Mouse (Mus musculus) hindbrain, embryonic 12.5 days (tissue): ENCODE measurements around the gene Gm49711. TPM values are rescaled to one million over a fixed set of nuclear protein-coding genes. Genes with fewer than 3 reads are reported as not detected.
A peak's percentile ranks its signal among the peaks of the same experiment; 100 is the strongest.
"Not testable (repeated sequence)": the region's sequence is repeated elsewhere in the genome, so short reads cannot be mapped to it uniquely, and the experiment has no call there.

Experiments used
- ATAC-seq: fragments of 200-750 bp; cut with Nextera tagmentation; 2 replicates; pipeline ENCODE4 v1.8.0; 2017; ENCODE audit warnings: moderate TSS enrichment; ENCODE audit not compliant: low FRiP score
- H3K27ac ChIP-seq: fragments of 300-500 bp; sonication (generic); 2 replicates; pipeline ENCODE4 v1.5.1; 2016; ENCODE audit warnings: mild to moderate bottlenecking
- H3K27me3 ChIP-seq: fragments of 300-500 bp; sonication (generic); 2 replicates; pipeline ENCODE4 v1.6.1; 2016; ENCODE audit warnings: mild to moderate bottlenecking
- H3K36me3 ChIP-seq: fragments of 300-500 bp; sonication (generic); 2 replicates; pipeline ENCODE4 v1.6.1; 2016; ENCODE audit warnings: mild to moderate bottlenecking
- H3K4me1 ChIP-seq: fragments of 300-500 bp; sonication (generic); 2 replicates; pipeline ENCODE4 v1.6.1; 2016
- H3K4me2 ChIP-seq: fragments of 300-500 bp; sonication (generic); replicated peaks from 2 replicates; pipeline ENCODE4 v1.6.1; 2016; ENCODE audit warnings: mild to moderate bottlenecking
- H3K4me3 ChIP-seq: fragments of 300-500 bp; sonication (generic); 2 replicates; pipeline ENCODE4 v1.5.1; 2016; ENCODE audit warnings: mild to moderate bottlenecking
- H3K9ac ChIP-seq: fragments of 300-500 bp; sonication (generic); 2 replicates; pipeline ENCODE4 v1.6.1; 2016; ENCODE audit warnings: mild to moderate bottlenecking, moderate library complexity
- H3K9me3 ChIP-seq: fragments of 300-500 bp; sonication (generic); replicated peaks from 2 replicates; pipeline ENCODE4 v1.6.1; 2016; ENCODE audit warnings: mild to moderate bottlenecking
- WGBS: fragments of 180-500 bp; shearing (Covaris S2); methylation state at CpG from one replicate; pipeline ENCODE4 v1.1.7; 2016; 5-methylcytosine and 5-hydroxymethylcytosine counted together
- polyA plus RNA-seq: library from polyadenylated mRNA; unstranded; fragments of >200 nt; fragmentation: Nextera tagmentation; extraction: Ambion mirVana; gene quantifications from 2 replicates; pipeline ENCODE4 v1.2.1, GENCODE M21; 2016

The Gm49711 gene
- polyA plus RNA-seq, 1 experiment from 2014 or later, result 0.26 TPM

DNA sequence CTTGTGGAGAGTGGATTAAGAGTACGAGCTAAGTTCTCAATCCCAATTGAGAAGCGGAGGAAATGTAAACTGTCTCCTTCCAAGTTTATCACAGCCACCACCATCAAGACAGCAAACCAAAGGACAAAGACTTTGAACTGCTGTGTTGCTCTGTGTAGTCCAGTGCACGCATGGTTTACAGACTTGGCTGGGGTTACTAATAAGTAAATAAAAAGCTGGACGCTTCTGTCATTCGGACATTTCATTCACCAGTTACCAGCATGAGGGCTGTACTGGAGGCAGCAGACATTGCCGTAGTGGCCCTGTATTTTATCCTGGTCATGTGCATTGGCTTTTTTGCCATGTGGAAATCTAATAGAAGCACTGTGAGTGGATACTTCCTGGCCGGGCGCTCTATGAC is 18.7 kb downstream of the Gm49711 start:
- peaks cover 25% of the 10 kb centered on the region for H3K36me3 ChIP-seq
- H3K27ac ChIP-seq, result no peak overlapping the region
- H3K9me3 ChIP-seq, result no peaks in the 10 kb centered on the region
- H3K27me3 ChIP-seq, result no peaks in the 10 kb centered on the region
- ATAC-seq, result no peak
- no peak overlapping the region for H3K4me3 ChIP-seq
- 97% methylated on average over 8 of the region's 8 CpGs for WGBS
- H3K4me2 ChIP-seq, result no peak overlapping the region
- H3K4me1 ChIP-seq, result peaks cover 2% of the 10 kb centered on the region; the same call in 1 of the 2 replicates
- H3K9ac ChIP-seq, result no peak overlapping the region

DNA sequence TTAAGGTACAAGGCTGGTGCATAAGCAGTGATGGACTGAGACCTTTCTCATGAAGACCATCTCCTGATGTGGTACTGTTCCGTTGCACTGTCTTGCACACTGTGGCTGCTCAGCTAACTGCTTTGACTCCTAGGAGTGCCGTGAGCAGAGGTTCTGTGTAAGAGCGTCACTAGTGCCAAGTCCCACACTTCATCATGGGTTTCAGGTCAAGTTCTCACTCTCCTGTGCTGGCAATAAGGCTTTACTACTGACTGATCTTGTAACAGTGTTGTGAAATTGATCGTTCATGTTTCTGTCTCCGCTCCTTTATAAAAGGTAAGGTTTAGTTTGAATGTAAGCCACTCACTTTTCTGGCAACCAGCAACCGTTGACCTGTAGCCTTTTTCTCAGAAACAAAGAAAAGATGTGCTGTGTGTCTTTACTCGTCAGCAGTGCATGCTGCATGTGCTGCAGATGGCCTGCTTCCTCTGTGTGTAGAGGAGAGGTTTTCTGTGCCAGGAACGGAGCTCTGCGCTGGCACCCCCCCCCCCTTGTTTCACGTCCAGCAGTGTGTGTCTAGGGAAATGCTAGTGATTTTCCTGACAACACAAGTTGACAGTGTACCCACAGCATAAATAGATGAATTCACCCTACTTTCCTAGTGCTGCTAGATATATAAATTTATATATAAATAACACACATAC is 25.8 kb downstream of the Gm49711 start:
- no peaks in the 10 kb centered on the region for H3K27me3 ChIP-seq
- no peaks in the 10 kb centered on the region for H3K9me3 ChIP-seq
- no peak overlapping the region for H3K4me2 ChIP-seq
- no peak overlapping the region for H3K27ac ChIP-seq
- WGBS, result 83% methylated on average over 10 of the region's 10 CpGs
- H3K4me3 ChIP-seq, result no peak overlapping the region
- peaks cover 16% of the 10 kb centered on the region for H3K36me3 ChIP-seq
- H3K9ac ChIP-seq, result no peak overlapping the region
- peaks cover 3% of the 10 kb centered on the region; the same call in 1 of the 2 replicates for H3K4me1 ChIP-seq
- ATAC-seq, result no peak

DNA sequence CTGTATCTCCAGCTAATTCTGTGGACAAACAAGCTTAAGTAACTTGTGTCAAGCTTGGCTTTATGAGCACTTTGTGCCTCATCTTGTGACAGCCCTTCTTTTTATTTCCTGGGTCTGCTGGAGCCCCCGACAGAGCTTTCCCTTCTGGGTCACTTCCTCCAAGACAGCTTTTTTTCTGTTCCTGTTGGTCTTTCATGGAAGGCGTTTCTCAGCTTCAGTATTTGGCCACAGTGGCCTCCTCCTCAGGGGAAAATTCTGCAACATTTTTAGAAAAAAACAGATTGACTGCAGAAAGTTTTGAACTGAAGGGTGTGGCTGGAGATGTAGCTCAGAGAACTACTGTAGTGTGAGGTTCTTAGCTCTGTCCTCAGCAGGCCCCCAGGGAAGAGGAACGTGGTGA is 31.1 kb downstream of the Gm49711 start:
- H3K4me1 ChIP-seq, result peaks cover 7% of the 10 kb centered on the region; the same call in 1 of the 2 replicates
- no peak overlapping the region for H3K9ac ChIP-seq
- no peak overlapping the region for H3K4me2 ChIP-seq
- no peak for ATAC-seq
- no peak overlapping the region for H3K27ac ChIP-seq
- H3K36me3 ChIP-seq, result no peaks in the 10 kb centered on the region
- WGBS, result 55% methylated on average over 3 of the region's 3 CpGs
- no peaks in the 10 kb centered on the region for H3K9me3 ChIP-seq
- H3K4me3 ChIP-seq, result no peak overlapping the region
- H3K27me3 ChIP-seq, result no peaks in the 10 kb centered on the region

DNA sequence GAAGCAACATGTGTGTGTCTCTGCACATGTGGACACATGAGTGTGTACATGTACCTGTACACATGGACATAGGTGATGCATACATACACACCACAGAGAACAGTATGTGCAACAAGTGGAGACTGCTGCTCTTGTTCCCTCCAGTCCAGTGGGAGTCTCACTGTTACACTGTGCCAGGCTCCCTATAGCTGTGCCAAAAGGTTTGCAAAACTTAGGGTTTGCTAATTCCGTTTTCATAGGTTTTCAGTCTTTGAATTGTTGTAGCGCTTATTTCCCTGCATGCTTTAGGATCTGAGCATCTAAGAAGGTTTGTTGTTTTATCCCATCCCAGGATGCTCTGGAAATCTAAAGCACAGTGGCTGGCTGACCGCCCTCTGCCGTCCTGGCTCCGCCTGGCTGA is 33.8 kb downstream of the Gm49711 start:
- ATAC-seq, result no peak
- WGBS, result 79% methylated on average over 5 of the region's 5 CpGs
- H3K4me1 ChIP-seq, result peaks cover 5% of the 10 kb centered on the region; the same call in 1 of the 2 replicates

DNA sequence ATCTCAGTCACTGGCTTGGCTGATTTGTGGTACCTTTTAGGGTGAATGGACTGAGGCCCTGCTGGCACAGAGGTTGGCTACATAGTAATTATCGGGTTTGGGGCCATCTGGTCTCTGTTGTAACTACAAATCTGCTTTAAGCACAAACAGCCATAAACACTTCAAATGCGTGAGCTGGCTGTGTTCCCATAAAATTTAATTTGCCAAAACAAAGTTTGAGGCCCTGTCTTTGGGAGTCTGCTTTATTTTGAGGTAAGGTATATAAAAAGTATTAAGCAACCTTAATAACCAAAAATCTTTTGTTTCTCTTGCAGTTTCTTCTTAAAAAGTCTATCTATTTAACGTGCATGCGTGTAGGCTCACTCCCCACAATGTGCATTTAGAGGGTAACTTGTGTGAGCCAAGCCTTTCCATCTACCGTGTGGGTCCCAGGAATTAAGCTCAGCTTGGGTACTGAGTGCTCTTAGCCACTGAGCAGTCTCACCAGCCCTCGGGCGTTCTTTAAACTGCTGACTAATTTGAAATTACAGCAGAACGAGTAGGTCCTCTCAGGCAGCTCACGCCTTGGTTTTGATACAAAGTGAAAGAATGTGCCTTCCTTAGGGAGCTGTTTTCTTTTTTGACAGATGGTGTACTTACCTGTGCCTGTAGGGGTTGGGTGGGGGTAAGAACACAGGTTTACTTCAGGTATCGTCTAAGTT is 40.4 kb downstream of the Gm49711 start:
- Histone ChIP-seq H3K4me1 (peaks cover 9% of the 10 kb centered on the region), H3K9me3 (no peaks in the 10 kb centered on the region), H3K36me3 (peaks cover 6% of the 10 kb centered on the region), H3K27me3 (no peaks in the 10 kb centered on the region), H3K9ac (no peak overlapping the region), H3K27ac (no peak overlapping the region), H3K4me3 (no peak overlapping the region), H3K4me2 (no peak overlapping the region)
- no peak for ATAC-seq
- WGBS, result 86% methylated on average over 10 of the region's 10 CpGs

More for the DNA sequence above, 33.8 kb downstream of the Gm49711 start:
- no peaks in the 10 kb centered on the region for H3K9me3 ChIP-seq
- no peak overlapping the region for H3K9ac ChIP-seq
- H3K4me2 ChIP-seq, result no peak overlapping the region
- no peak overlapping the region for H3K27ac ChIP-seq
- H3K27me3 ChIP-seq, result no peaks in the 10 kb centered on the region
- no peaks in the 10 kb centered on the region for H3K36me3 ChIP-seq
- no peak overlapping the region for H3K4me3 ChIP-seq

DNA sequence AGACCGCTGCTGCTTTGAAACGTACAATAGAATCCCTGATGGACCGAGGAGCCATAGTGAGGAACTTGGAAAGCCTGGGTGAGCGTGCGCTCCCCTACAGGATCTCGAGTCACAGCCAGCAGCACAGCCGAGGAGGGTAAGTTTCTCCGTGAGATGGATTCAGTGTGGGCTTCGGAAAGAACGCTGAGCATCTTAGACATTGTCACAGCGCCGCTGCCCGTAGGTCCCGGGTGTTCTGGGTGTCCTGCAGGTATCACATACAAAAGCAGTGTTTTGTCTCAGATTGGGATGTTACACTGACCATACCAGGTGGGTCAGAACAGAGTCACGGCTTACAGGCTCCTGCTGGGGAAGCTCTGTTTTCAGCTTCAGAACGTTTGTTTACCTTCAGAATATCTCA is 41.5 kb downstream of the Gm49711 start:
- Histone ChIP-seq H3K27me3 (no peaks in the 10 kb centered on the region), H3K9ac (no peak overlapping the region), H3K4me3 (no peak overlapping the region), H3K4me1 (peaks cover 15% of the 10 kb centered on the region), H3K36me3 (peaks cover 6% of the 10 kb centered on the region), H3K27ac (no peak overlapping the region), H3K4me2 (no peak overlapping the region), H3K9me3 (no peaks in the 10 kb centered on the region)
- ATAC-seq, result no peak
- WGBS, result 82% methylated on average over 16 of the region's 16 CpGs

DNA sequence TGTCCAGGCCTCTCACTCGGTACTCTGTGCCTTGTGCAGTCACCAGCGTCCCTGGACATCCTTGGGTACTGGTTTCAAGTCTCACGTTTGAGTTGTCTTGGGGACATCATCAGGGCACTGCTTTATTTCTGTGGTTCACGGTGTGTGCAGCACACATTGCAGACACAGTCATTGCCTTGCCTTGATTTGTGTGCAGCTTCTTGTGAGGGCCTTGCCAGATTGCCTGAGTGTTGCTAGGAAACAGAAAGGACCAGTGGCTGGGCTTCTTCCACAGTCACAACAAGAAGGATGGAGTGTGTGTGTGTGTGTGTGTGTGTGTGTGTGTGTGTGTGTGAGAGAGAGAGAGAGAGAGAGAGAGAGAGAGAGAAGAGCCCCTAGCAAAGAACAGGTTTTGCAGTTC is 42.0 kb downstream of the Gm49711 start:
- WGBS, result 76% methylated on average over 4 of the region's 4 CpGs
- Histone ChIP-seq H3K4me2 (no peak overlapping the region), H3K4me1 (peaks cover 15% of the 10 kb centered on the region), H3K4me3 (no peak overlapping the region), H3K36me3 (peaks cover 6% of the 10 kb centered on the region), H3K27ac (no peak overlapping the region), H3K27me3 (no peaks in the 10 kb centered on the region), H3K9ac (no peak overlapping the region), H3K9me3 (no peaks in the 10 kb centered on the region)
- ATAC-seq, result no peak

DNA sequence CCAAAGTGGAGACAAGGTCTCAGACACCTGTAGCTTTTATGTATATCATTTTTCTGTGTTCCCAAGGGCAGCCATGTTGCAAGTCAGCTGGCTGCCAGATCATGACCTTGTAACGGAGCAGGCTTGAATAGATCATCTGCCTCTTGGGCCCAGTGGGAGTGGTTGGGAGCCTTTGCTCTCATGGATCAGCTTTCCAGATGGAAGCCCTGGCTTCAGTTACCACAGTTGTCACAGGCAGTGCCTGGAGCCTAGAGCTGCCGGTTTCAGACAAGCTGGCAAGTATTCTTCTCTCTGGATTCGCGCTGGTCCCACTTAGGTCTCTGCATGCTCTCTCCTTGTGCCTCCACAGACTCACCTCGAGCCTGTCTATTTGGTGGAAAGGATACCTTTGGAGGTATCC is 44.0 kb downstream of the Gm49711 start:
- Histone ChIP-seq H3K36me3 (peaks cover 6% of the 10 kb centered on the region), H3K4me3 (no peak overlapping the region), H3K9me3 (no peaks in the 10 kb centered on the region), H3K27me3 (no peaks in the 10 kb centered on the region), H3K27ac (no peak overlapping the region), H3K4me1 (peaks cover 15% of the 10 kb centered on the region), H3K9ac (no peak overlapping the region), H3K4me2 (no peak overlapping the region)
- WGBS, result 79% methylated on average over 5 of the region's 5 CpGs
- ATAC-seq, result no peak

DNA sequence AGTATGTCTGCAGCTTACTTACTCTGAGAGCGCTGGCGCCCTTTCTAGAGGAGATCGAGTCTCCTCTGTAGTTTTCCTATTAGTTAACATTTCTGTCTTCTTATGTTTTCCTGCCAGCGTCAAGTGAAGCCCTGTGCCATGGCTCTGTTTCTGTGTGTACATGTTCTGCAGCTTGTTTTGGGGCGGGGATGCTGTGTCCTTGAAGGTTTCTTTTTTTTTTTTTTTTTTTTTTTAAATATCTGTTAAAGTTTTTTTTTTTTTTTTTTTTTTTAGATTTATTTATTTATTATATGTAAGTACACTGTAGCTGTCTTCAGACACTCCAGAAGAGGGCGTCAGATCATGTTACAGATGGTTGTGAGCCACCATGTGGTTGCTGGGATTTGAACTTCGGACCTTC is 44.8 kb downstream of the Gm49711 start:
- H3K4me1 ChIP-seq, result peaks cover 15% of the 10 kb centered on the region
- H3K4me3 ChIP-seq, H3K9ac ChIP-seq, H3K27ac ChIP-seq, H3K27me3 ChIP-seq, H3K9me3 ChIP-seq, H3K4me2 ChIP-seq, ATAC-seq, H3K36me3 ChIP-seq: not testable (repeated sequence)
- WGBS, result 95% methylated on average over 6 of the region's 7 CpGs

DNA sequence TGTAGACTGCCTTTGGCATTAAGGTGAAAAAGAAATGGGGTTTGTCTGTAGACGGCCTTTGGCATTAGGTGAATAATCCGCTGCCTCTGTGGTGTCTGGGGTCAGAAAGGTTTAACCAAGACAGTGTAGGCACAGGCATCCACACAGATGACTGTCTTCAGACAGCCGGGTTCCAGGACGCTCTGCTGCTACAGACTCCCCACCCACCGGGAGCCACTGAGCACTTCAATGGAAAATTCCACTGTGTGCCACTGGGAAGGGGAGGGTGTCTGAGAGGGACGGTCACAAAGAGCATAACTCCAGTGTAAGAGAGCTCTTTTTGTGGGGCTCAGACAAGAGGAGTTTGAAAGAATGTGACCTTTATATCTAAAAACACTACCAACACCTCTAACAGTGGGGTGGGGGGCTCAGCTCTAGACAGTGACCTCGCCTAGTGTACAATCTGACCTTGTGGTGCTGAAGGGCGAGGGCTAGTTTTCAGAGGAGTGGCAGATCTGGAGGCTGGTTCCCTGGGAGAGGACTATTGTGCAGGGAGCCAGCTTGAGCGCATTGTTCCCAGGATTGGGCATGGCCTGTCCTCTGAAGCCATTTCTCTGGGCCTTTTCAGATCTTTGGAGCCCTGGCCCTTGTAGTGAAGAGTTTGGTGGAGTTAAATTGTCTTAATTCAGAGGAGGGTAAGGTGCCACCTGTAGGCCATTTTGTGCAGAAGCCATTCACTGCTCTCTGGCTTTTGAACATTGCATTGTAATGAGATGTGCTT is 45.6 kb downstream of the Gm49711 start:
- Histone ChIP-seq H3K27me3 (no peaks in the 10 kb centered on the region), H3K9ac (no peak overlapping the region; the same call in 1 of the 2 replicates), H3K4me2 (no peak overlapping the region), H3K27ac (peak overlapping the region; percentile 55; the same call in 1 of the 2 replicates), H3K4me1 (peaks cover 15% of the 10 kb centered on the region), H3K9me3 (no peaks in the 10 kb centered on the region), H3K4me3 (no peak overlapping the region), H3K36me3 (peaks cover 6% of the 10 kb centered on the region)
- WGBS, result 22% methylated on average over 9 of the region's 9 CpGs
- ATAC-seq, result peak; percentile 61; the same call in 1 of the 2 replicates

DNA sequence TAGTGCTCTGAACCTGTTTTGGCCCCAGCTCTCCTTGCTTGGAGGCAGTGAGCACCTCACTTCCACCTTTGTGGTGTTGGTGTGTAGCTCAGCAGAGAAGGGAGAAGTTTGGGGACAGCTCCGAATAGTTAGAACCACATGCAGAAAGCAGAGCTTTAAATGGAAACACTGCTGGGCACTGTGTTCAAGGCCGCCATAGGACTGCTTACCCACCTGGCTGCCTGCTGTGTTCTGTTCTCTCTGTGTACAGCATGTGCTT is 46.1 kb downstream of the Gm49711 start:
- Histone ChIP-seq H3K27ac (no peak overlapping the region), H3K27me3 (no peaks in the 10 kb centered on the region), H3K4me2 (no peak overlapping the region), H3K4me1 (peaks cover 15% of the 10 kb centered on the region), H3K4me3 (no peak overlapping the region), H3K36me3 (peaks cover 6% of the 10 kb centered on the region), H3K9me3 (no peaks in the 10 kb centered on the region), H3K9ac (no peak overlapping the region)
- 79% methylated on average over 2 of the region's 2 CpGs for WGBS
- no peak for ATAC-seq

DNA sequence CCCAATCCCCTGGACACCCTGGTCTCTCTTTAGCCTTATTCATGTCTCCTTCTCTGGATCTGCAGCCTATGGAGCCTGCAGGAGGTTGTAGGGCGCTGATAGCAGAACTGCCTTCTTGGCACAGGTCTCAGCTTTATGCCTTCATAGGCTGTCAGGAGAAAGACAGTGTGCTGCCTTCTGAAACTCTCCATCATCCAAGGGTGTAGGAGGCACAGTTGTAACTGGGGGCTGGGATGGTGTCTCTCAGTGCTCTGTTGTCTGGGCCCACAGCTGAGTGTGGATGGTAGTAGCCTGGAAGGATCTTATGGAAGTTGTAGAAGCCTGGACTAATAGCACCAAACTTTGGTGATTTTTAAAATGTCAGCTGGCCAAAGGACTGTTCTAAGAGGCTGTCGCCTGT is 46.8 kb downstream of the Gm49711 start:
- Histone ChIP-seq H3K4me1 (peaks cover 13% of the 10 kb centered on the region), H3K27me3 (no peaks in the 10 kb centered on the region), H3K9me3 (no peaks in the 10 kb centered on the region), H3K36me3 (peaks cover 3% of the 10 kb centered on the region), H3K4me3 (no peak overlapping the region), H3K27ac (no peak overlapping the region), H3K4me2 (no peak overlapping the region), H3K9ac (no peak overlapping the region)
- 95% methylated on average over 2 of the region's 2 CpGs for WGBS
- no peak for ATAC-seq
